Mouse (Mus musculus): Measurements from ENCODE around the gene Uso1.

GRCm38 (mm10) chr5:92230306-92230705 lies 92.6 kb downstream of the Uso1 start:
- TF ChIP-seq POLR2A (IDR thresholded peaks at IDR 0.05; ENCODE audit: insufficient read depth, low read depth, low read length) (no peak), CTCF (IDR thresholded peaks at IDR 0.05) (no peak), EP300 (IDR thresholded peaks at IDR 0.05; ENCODE audit: insufficient read depth, low read depth, low read length) (no peak)

Measured in heart, adult 2 months (tissue).